Mouse (Mus musculus) stomach, adult 2 months (tissue): ENCODE measurements around the gene Prpf6. TPM values are rescaled to one million over a fixed set of nuclear protein-coding genes. Genes with fewer than 3 reads are reported as not detected.

Source experiments
- polyA plus RNA-seq: library from polyadenylated mRNA; depleted of rRNA; stranded (reverse); fragments of >200 nt; gene quantifications from 2 replicates; pipeline ENCODE4 v1.2.3, GENCODE M21; 2012; rRNA removed

The Prpf6 gene
- 2.3 and 2.9 TPM in 2 replicates for polyA plus RNA-seq

DNA sequence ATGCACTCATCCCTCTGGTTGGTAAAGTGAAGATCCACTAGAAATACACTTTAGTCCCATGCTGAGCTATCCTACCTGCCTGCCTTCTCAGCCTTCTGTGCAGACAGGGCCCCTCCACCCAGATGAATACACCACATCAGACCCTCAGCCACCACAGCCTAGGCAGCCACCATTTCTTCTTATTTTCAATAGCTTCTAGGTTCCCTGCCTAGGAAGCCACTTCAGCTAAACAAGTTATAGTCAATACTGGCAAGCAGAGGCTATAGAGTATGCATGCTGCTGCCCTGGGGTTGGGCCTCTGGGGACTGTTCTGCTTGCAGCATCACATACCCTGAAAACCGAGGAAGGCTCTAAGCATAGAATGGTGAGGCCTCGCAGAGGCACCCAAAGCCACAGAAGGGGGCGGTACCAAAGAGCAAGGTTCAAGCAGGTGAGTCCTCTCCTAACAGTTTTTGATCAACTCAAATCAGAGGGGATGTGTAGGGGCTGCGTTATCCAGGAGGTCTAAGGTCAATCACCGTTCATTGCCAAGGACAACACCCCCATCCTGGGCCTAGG, at the start of gene Prpf6:
TSS of gene Prpf6 (plus strand) at position 341 of the 558 bp plus-strand sequence.

GRCm38 (mm10) chr2:181584411-181584942, 7.2 kb upstream of the Prpf6 start, which contains the start of gene Uckl1:
Uckl1 (minus strand) TSS chr2:181584892.

GRCm38 (mm10) chr2:181592231-181593041, 768 bp downstream of the Prpf6 start, which contains the start of gene Zfp512b:
Zfp512b (minus strand) TSS chr2:181592803.

DNA sequence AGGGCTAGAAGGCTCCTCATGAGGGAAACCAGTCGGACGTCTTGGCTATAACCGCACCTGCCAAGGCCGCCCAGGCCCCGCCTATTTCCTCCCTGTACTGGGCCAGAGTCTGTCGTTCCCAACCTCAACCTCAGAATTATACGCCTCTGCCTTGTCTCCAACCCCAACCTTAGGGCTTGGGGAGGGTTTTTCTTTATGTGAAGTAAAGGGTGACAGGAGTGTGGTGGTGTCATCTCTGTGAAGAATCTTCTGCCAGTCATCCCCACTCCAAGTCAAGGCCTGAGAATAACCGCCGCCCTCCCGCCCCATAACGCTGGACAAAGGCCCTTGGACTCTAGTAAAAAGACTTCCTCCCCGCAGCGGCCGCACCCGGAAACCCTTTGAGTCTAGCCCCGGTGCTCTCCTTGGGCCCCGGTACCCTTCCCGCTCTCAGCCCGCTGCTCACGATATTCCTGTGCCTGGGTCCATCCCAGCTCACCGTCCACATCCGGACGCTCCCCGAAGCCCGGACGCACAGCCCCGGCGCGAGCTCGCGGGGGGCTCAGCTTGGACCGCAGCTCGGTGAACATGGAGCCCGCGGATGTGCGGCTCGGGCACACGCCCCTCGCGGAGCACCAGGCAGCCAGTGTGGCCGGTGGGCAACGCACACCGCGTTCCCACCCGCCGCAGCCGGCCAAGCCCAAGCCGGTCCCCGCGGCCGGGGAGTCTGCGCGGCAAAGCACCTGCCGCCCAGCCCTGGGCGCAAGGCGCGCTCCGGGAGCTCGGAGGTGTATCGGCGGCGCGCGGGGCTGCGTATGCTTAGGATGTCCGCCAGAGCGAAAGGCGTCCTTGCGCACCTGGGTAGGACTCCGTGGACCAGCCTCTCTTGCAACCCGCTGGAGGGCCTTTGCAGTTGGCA, 7.0 kb downstream of the Prpf6 start, which contains the start of gene Samd10:
TSS of gene Samd10 (minus strand) at position 759 of the 898 bp plus-strand sequence.

GRCm38 (mm10) chr2:181656734-181657133, 65.1 kb downstream of the Prpf6 start, which contains the start of gene Gm29797:
Gm29797 (plus strand) TSS chr2:181657034.

DNA sequence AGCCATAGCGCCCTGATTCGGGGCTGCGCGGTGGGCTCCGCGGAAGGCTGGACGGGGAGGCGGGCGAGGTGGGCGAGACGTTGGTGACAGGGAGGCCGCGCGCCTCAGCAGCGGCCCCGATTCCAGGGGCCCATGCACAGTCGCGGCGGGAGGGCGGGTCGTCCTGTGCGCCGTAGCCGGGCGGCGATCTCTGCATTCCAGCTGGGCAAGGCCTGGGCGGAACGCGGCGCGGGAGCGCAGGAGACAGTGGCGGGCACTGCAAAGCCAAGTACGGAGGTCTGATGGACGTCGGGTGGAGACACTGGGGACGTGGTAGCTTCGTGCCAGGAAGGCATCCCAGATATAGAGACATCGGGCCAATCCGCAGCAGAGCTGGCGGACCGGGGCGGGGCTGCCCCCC, 79.7 kb downstream of the Prpf6 start, which contains the start of gene Sox18:
TSS of gene Sox18 (minus strand) at position 315 of the 400 bp plus-strand sequence.

DNA sequence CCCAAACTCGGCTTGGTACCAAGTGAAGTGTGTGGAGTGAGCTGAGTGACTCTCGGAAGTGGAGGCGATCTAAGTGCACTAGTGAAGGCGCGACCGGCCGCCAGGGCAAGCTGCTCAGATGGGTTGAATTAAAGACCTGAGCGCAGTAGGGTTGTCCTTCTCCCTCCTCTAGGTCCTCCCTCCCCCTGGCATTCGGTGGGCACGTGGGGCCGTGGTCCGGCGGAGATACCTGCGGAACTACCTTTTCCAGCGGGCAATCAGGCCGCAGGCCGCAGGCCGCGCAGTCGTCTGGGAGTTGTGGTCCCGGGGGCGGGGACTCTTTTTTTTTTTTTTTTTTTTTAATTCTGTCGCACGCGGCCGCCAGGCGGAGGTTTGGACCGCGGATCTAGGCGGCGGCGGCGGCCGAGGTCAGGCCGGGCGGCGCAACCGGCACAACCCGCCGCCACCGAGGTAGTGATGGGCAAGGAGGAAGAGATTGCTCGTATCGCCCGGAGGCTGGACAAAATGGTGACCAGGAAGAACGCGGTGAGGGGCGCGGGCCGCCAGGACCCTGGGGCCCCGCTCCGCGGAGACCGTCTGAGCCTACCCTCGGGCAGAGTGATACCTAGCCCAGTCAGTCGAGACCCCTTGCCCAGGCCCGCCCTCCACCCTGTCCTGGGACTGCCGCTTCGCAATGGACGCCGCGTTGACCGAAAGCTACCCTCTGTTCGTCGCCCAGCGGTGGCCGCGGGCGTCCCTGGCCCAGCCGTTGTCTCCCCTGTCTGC, 88.5 kb downstream of the Prpf6 start, which contains the start of gene Tcea2:
TSS of gene Tcea2 (plus strand) at position 360 of the 765 bp plus-strand sequence.

GRCm38 (mm10) chr2:181693339-181694280, 101.9 kb downstream of the Prpf6 start, which contains the start of gene Rgs19:
Rgs19 (minus strand) TSS chr2:181693977.

GRCm38 (mm10) chr2:181698241-181698640, 106.6 kb downstream of the Prpf6 start, which contains the start of gene Lkaaear1:
Lkaaear1 (minus strand) TSS chr2:181698442.

Other genes with a start within 250 kb of the Prpf6 start
- gene Zgpat, start 226.9 kb upstream of the Prpf6 start, polyA plus RNA-seq = 8.3 and 8.7 TPM in 2 replicates
- gene Arfrp1, start 226.5 kb upstream of the Prpf6 start, polyA plus RNA-seq = 8.8 and 9.6 TPM in 2 replicates
- 58.1 and 58.4 TPM in 2 replicates for gene Lime1, start 211.8 kb upstream of the Prpf6 start, polyA plus RNA-seq
- gene Zbtb46, start 132.4 kb upstream of the Prpf6 start, polyA plus RNA-seq = 0.84 and 1.0 TPM in 2 replicates
- gene Abhd16b, start 98.7 kb upstream of the Prpf6 start, polyA plus RNA-seq = not detected in 2 replicates
- 9.2 and 9.4 TPM in 2 replicates for gene Tpd52l2, start 94.7 kb upstream of the Prpf6 start, polyA plus RNA-seq
- gene Dnajc5, start 71.4 kb upstream of the Prpf6 start, polyA plus RNA-seq = 14.2 and 15.9 TPM in 2 replicates
- 56.7 and 63.7 TPM in 2 replicates for gene Uckl1, start 7.0 kb upstream of the Prpf6 start, polyA plus RNA-seq
- gene Zfp512b, start 935 bp downstream of the Prpf6 start, polyA plus RNA-seq = 11.0 and 13.7 TPM in 2 replicates
- 19.3 and 23.2 TPM in 2 replicates for gene Samd10, start 7.3 kb downstream of the Prpf6 start, polyA plus RNA-seq
- gene Gm29797, start 65.2 kb downstream of the Prpf6 start, polyA plus RNA-seq = 0.38 TPM in 1 of 2 replicates, not detected in the other
- gene Sox18, start 79.8 kb downstream of the Prpf6 start, polyA plus RNA-seq = 52.0 and 83.5 TPM in 2 replicates
- 1.8 and 4.8 TPM in 2 replicates for gene Tcea2, start 88.4 kb downstream of the Prpf6 start, polyA plus RNA-seq
- 16.6 and 21.6 TPM in 2 replicates for gene Rgs19, start 102.1 kb downstream of the Prpf6 start, polyA plus RNA-seq
- not detected in 2 replicates for gene Lkaaear1, start 106.6 kb downstream of the Prpf6 start, polyA plus RNA-seq
- 0.11 and 0.25 TPM in 2 replicates for gene Oprl1, start 123.1 kb downstream of the Prpf6 start, polyA plus RNA-seq
- 0.22 and 0.34 TPM in 2 replicates for gene Myt1, start 171.5 kb downstream of the Prpf6 start, polyA plus RNA-seq
- gene Pcmtd2, start 246.0 kb downstream of the Prpf6 start, polyA plus RNA-seq = 4.0 and 5.6 TPM in 2 replicates